Mouse (Mus musculus) layer of hippocampus, adult 9-11 months (tissue): ENCODE data around the gene Rnasek.

ENCODE experiments used
- DNase-seq: peaks from one replicate; pipeline ENCODE4 v3.0.0; 2022

The Rnasek gene

GRCm38 (mm10) chr11:70235254-70235900 lies 4.3 kb downstream of the Rnasek start:
- DNase-seq: no peak

- DNase-seq: no peak
Measured at GRCm38 (mm10) chr11:70234497-70234896, 5.1 kb downstream of the Rnasek start.

- DNase-seq: no peak
Measured at GRCm38 (mm10) chr11:70234037-70234436, 5.6 kb downstream of the Rnasek start.

GRCm38 (mm10) chr11:70233016-70233415 lies 6.6 kb downstream of the Rnasek start:
- DNase-seq: no peak

- no peak for DNase-seq
Measured at GRCm38 (mm10) chr11:70232546-70232945, 7.1 kb downstream of the Rnasek start.

GRCm38 (mm10) chr11:70230239-70230727 lies 9.4 kb downstream of the Rnasek start:
- no peak for DNase-seq

GRCm38 (mm10) chr11:70229260-70230010 lies 10.2 kb downstream of the Rnasek start, which contains the start of gene Bcl6b:
Bcl6b (minus strand) TSS chr11:70229798.
- no peak for DNase-seq

- DNase-seq: no peak
Measured at GRCm38 (mm10) chr11:70228828-70229227, 10.8 kb downstream of the Rnasek start.

GRCm38 (mm10) chr11:70227661-70228245 lies 11.9 kb downstream of the Rnasek start:
- DNase-seq: no peak

- DNase-seq: no peak
Measured at GRCm38 (mm10) chr11:70227126-70227525, 12.5 kb downstream of the Rnasek start.

- no peak for DNase-seq
Measured at GRCm38 (mm10) chr11:70226602-70226890, 13.1 kb downstream of the Rnasek start.

- DNase-seq: no peak
Measured at GRCm38 (mm10) chr11:70225798-70226601, 13.6 kb downstream of the Rnasek start.

GRCm38 (mm10) chr11:70223724-70224123 lies 15.9 kb downstream of the Rnasek start:
- no peak for DNase-seq

GRCm38 (mm10) chr11:70221603-70222500 lies 17.8 kb downstream of the Rnasek start:
- no peak for DNase-seq

- DNase-seq: peak; percentile 99
Measured at GRCm38 (mm10) chr11:70220731-70221602, 18.7 kb downstream of the Rnasek start, which contains the start of gene Slc16a13. Slc16a13 (minus strand) TSS chr11:70221064.

- no peak for DNase-seq
Measured at GRCm38 (mm10) chr11:70220323-70220722, 19.3 kb downstream of the Rnasek start.

- DNase-seq: no peak
Measured at GRCm38 (mm10) chr11:70219873-70220272, 19.8 kb downstream of the Rnasek start.

- no peak for DNase-seq
Measured at GRCm38 (mm10) chr11:70218741-70219470, 20.7 kb downstream of the Rnasek start.

- DNase-seq: no peak
Measured at GRCm38 (mm10) chr11:70218039-70218438, 21.6 kb downstream of the Rnasek start.

GRCm38 (mm10) chr11:70216103-70216502 lies 23.5 kb downstream of the Rnasek start:
- DNase-seq: no peak
